Mouse (Mus musculus): ENCODE results near the gene Spin4. TPM values are rescaled to one million over a fixed set of nuclear protein-coding genes. Genes with fewer than 3 reads are reported as not detected.

Spin4 gene
- 0.11 TPM for polyA plus RNA-seq (2017; shearing (Covaris generic))

DNA sequence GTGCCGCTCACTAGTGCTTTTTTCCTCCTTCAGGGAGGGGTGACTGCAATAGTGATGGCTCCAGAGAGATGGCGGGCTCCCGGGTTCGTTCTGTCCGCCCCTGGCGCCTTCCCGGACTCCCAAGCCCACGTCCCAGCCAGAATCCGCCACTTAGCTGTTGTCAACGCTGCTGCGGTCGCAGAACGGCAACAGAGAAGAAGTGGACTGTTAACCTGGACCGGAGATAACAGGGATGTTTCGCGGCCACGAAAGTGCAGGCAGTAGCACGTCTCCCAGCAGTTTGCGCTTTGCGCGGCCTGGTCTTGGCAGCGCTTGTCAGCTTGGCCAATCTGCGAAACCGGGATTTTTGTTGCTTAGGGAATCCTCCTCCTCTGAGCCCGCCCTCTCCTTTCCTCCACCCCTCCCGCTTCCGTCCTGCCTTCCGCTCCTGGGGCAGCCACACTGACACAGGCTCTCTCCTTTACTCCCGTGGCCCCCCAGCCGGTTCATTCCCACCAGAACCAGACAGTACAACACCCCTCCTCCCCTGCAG is at the start of gene Spin4:
Spin4 (minus strand) TSS at position 322 of the 532 bp plus-strand sequence.

Other genes starting within 250 kb of the Spin4 start
- 1.3 TPM for gene Arhgef9, start 170.2 kb upstream of the Spin4 start, polyA plus RNA-seq (2017; shearing (Covaris generic))

Data from naive thymus-derived CD4-positive, alpha-beta T cell, adult 5 months (primary cell).